Mouse (Mus musculus) heart, embryonic 10.5 days (tissue): ENCODE results near the gene Setdb1. TPM values are rescaled to one million over a fixed set of nuclear protein-coding genes. Genes with fewer than 3 reads are reported as not detected.

Experiments
- DNase-seq: peaks from one replicate; pipeline ENCODE4 v3.0.0-alpha.2; 2017; ENCODE audit warnings: low spot score
- H3K27ac ChIP-seq: fragments of 300-500 bp; sonication (generic); 2 replicates; pipeline ENCODE4 v1.5.1; 2016; ENCODE audit warnings: mild to moderate bottlenecking
- H3K27me3 ChIP-seq: fragments of 300-500 bp; sonication (generic); 2 replicates; pipeline ENCODE4 v1.6.1; 2016; ENCODE audit warnings: mild to moderate bottlenecking; ENCODE audit not compliant: poor library complexity, insufficient read depth, severe bottlenecking
- H3K36me3 ChIP-seq: fragments of 300-500 bp; sonication (generic); 2 replicates; pipeline ENCODE4 v1.6.1; 2016; ENCODE audit warnings: mild to moderate bottlenecking, moderate library complexity
- H3K4me1 ChIP-seq: fragments of 300-500 bp; sonication (generic); 2 replicates; pipeline ENCODE4 v1.6.1; 2016; ENCODE audit warnings: mild to moderate bottlenecking
- H3K4me3 ChIP-seq: fragments of 300-500 bp; sonication (generic); 2 replicates; pipeline ENCODE4 v1.5.1; 2016; ENCODE audit warnings: mild to moderate bottlenecking, moderate library complexity
- H3K9me3 ChIP-seq: fragments of 300-500 bp; sonication (generic); 2 replicates; pipeline ENCODE4 v1.6.1; 2016; ENCODE audit warnings: mild to moderate bottlenecking, moderate library complexity
- whole genome bisulfite sequencing: fragments of 180-500 bp; shearing (Covaris S2); methylation state at CpG from one replicate; pipeline ENCODE4 v1.1.7; 2016; 5-methylcytosine and 5-hydroxymethylcytosine counted together
- polyA plus RNA-seq: library from polyadenylated mRNA; unstranded; fragments of >200 nt; fragmentation: Nextera tagmentation; extraction: Ambion mirVana; gene quantifications from 2 replicates; pipeline ENCODE4 v1.2.1, GENCODE M21; 2016

Gene Setdb1
- polyA plus RNA-seq, 1 experiment from 2014 or later, result 42.8 TPM

DNA sequence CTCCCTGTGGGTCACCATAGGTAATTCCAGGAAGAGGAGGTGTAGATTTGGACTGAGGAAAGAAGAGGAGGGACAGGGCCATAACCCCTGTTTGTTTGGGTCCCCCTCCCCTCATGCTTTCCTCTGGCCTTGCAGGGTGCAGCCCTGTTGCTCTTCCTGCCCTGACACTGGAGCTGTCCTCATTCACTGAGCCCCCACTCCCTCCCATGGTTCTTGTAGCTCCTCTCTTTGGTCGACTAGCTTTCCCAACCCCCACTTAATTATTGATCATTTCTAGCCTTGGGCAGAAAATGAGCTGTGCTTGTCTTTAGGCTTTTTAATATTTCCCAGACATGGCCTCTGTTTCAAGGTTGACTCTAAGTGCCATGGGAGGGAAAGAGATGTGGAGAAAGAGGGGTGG is 72.9 kb downstream of the Setdb1 start:
- no peaks in the 10 kb centered on the region for H3K9me3 ChIP-seq
- peak overlapping the region; percentile 95 for H3K27ac ChIP-seq
- peaks cover 22% of the 10 kb centered on the region for H3K4me1 ChIP-seq
- DNase-seq, result no peak
- peak overlapping the region; percentile 83 for H3K4me3 ChIP-seq
- WGBS, result 39% methylated on average over 1 of the region's 1 CpGs
- H3K36me3 ChIP-seq, result peaks cover 15% of the 10 kb centered on the region
- no peaks in the 10 kb centered on the region for H3K27me3 ChIP-seq

DNA sequence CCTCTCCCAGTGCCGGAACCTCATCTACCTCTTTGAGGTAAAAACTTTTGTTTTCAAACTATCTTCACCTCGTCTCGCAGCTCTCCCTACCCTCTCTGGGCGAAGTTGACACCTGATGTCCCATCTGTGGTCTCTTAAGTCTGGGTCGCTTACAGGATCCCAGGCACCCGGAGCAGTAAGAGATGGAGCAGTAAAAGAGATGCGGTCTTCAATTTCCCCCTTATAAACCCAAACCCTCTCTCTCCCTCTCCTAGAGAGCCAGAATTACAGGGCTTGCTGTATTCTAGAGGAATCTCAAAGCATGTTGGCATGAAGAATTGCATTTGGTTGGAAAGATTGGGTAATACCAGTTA is 73.4 kb downstream of the Setdb1 start:
- Histone ChIP-seq H3K27me3 (no peaks in the 10 kb centered on the region), H3K27ac (peak overlapping the region; percentile 95)
- WGBS, result 2% methylated on average over 7 of the region's 7 CpGs

DNA sequence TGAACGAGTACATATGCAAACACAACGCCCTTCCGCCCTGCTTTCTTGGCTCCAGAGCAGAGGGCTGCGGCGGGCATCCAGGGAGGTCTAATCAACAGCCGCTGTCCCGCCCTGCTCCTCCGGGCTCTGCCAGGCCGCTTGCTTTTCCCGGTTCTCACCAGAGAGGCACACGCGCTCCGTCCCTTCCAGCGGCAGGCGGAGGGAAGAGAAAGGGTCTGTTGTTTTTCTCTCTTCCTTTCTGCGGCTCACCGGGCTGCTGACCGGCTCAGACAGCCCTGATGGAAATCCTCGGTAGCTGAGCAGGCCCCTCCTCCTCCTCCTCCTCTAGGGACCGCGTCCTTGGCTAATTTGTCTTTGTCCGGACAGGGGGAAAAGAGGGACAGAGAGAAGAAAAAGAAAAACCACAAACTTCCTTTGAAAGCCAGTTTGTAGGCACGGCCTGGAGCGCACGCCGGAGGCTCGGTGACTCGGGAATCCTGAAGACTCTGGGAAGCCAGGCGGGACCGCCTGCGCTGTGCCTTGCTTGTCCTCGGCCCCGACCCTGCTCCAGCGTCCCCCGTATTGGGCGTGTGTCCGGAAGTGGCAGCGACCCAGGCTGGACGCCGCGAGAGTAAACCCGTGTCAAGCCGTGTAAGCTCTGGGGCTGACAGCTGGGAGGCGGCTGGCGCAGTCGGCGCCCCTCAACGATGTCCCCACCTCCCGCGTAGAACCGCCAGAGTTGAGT is 74.0 kb downstream of the Setdb1 start:
- no peaks in the 10 kb centered on the region for H3K9me3 ChIP-seq
- DNase-seq, result peak; percentile 95
- WGBS, result under 1% methylated on average over 49 of the region's 51 CpGs
- H3K4me1 ChIP-seq, result peaks cover 22% of the 10 kb centered on the region
- H3K36me3 ChIP-seq, result peaks cover 7% of the 10 kb centered on the region
- H3K4me3 ChIP-seq, result peak overlapping the region; percentile 83
- peak overlapping the region; percentile 95 for H3K27ac ChIP-seq
- no peaks in the 10 kb centered on the region for H3K27me3 ChIP-seq

More for the DNA sequence above, 73.4 kb downstream of the Setdb1 start:
- no peak for DNase-seq
- H3K4me3 ChIP-seq, result peak overlapping the region; percentile 83
- peaks cover 22% of the 10 kb centered on the region for H3K4me1 ChIP-seq
- no peaks in the 10 kb centered on the region for H3K9me3 ChIP-seq
- peaks cover 12% of the 10 kb centered on the region for H3K36me3 ChIP-seq

DNA sequence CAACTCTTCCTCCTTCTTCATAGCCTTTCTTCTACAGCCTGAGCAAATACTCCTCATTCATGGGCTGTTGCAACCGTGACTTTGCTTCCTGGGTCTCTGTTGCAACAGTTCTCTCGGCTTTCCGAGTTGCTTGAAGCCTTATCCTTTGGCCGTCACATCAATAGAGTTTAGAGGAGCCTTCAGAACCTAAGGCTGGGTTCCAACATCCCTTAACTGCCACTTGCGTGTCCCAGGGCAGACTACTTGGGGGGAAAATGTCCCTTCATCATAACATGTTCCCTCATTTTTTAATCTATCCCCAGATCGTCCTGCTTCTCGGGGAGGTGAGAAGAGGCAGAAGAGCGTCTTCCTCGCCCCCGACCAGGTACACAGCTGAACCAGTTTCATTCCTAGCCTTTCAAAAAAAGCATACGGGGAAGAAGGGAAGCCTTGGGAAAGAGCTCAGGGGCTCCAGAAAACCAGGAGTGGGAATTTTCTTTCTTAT is 74.6 kb downstream of the Setdb1 start:
- Histone ChIP-seq H3K9me3 (no peaks in the 10 kb centered on the region), H3K36me3 (peaks cover under 1% of the 10 kb centered on the region; the same call in 1 of the 2 replicates), H3K4me3 (peak overlapping the region; percentile 83), H3K27ac (peak overlapping the region; percentile 95), H3K4me1 (peaks cover 23% of the 10 kb centered on the region), H3K27me3 (no peaks in the 10 kb centered on the region)
- WGBS, result under 1% methylated on average over 11 of the region's 11 CpGs
- no peak for DNase-seq

DNA sequence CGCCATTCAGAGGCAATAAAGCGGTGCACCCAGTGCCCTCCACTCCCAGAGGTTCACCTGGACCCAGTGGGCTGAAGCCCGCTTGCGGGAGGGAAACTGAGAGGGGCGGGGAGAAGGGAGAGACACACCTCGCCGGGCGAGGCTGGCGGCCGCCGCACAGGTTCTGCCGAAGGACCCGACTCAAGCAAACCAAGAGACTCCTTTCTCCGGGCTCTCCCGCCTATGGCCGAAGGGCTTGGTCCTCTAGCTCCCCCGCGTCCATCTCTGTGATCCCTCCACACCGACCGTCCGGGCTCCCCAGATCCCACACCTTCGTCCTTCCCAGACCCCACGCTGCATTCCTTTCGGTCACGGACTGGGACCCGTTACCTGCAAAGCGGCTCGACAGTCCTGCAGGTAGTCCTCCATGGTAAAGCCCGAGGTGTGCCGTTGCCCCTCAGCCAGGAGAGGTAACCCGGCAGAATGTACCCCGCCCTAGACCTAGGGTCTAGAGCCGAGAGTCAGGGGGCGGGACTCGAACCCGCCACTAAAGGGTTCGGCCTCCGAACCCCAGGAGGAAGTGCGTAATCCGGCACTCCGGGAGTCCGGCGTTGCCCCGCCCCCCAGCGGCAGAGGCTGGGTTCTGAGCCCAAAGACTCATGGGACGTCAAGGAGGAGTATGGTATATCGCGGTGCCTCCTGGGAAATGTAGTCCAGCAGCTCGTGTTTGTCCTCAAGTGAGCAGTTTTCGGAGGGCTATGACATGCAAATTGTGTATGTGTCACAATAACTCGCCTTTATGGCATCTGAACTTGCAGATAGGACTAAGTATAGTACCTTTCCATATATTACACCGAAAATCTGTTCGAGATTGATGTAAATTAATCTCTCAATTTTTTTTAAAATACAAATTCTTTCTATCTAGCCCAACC is 75.5 kb downstream of the Setdb1 start, which contains the start of the genes Mindy1 and Prune1:
Gene Mindy1 (plus strand): TSS at position 130 of the 911 bp plus-strand sequence.
Gene Prune1 (minus strand): TSS at position 861 of the 911 bp plus-strand sequence.
- Histone ChIP-seq H3K27ac (peak within 1 kb of the TSS; percentile 95), H3K9me3 (no peaks in the 10 kb centered on the region), H3K27me3 (no peaks in the 10 kb centered on the region), H3K4me1 (peaks cover 32% of the 10 kb centered on the region), H3K4me3 (peak within 1 kb of the TSS; percentile 83), H3K36me3 (no peaks in the 10 kb centered on the region)
- WGBS, result under 1% methylated on average over 52 of the region's 53 CpGs
- peak; percentile 99 for DNase-seq

DNA sequence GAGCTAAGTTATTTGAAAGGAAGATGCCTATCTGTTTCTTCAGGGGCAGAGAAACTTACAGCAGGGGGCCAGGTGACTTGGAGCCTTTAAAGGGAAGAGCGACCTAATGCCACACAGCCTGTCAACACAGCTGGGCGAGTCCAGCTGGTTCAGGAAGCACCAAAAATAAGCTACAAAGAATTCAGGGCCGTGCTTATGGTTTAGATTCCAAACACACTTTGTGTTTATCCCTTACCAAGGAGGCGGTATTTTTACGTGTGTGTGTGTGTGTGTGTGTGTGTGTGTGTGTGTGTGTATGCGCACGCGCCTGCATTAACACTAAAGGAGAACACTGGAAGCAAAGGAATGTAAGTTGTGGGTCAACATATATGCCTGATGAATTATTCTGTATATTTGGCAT is 76.3 kb downstream of the Setdb1 start:
- 14% methylated on average over 8 of the region's 8 CpGs for WGBS
- Histone ChIP-seq H3K27me3 (no peaks in the 10 kb centered on the region), H3K4me1 (peaks cover 32% of the 10 kb centered on the region), H3K4me3 (peak overlapping the region; percentile 83), H3K36me3 (no peaks in the 10 kb centered on the region), H3K27ac (peak overlapping the region; percentile 95), H3K9me3 (no peaks in the 10 kb centered on the region)
- DNase-seq, result no peak

DNA sequence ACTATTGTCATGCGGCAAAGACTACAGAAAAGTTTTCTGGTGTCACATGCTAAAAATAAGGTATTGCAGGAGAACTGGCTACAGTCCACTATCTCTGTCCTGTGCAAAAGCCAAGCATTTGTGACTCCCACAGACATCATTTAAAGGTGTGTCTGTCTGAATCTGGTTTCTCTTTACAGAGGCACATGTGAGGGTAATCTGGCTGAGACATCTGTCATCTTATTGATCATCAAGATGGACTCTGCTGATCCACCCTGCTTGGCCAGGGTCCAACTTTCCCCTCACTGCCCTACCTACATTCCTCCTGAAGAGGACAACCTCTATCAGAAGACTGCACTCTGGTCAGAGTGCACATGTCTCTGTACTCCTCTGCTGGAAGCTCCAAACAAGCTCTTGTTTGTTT is 79.9 kb downstream of the Setdb1 start:
- Histone ChIP-seq H3K27me3 (no peaks in the 10 kb centered on the region), H3K36me3 (peaks cover 8% of the 10 kb centered on the region), H3K4me3 (no peak overlapping the region), H3K27ac (no peak overlapping the region), H3K4me1 (peaks cover 22% of the 10 kb centered on the region), H3K9me3 (no peaks in the 10 kb centered on the region)
- 90% methylated on average over 1 of the region's 1 CpGs for WGBS
- no peak for DNase-seq

DNA sequence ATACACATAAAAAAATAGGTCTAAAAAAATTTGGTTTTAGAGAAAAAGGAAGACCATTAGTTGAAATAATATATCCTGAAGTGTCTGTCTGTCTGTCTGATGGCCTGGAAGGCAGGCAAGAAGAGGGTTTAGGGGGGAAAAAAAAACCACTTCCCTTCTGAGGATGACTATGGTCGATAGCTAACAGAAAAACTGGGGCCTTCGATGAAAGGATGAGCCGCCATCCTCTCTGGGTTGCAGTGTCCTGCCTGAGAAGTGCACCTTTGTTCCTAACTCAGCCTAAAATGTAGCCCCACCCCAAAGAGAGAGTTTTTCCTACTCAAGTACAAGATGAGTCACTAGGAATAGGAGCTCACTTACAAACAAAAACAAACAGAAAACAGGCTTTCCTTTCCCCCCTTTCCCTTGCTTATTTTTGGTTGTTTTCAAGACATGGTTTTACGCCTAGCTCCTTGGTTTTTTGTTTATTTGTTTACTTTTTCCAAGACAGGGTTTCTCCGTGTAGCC is 80.5 kb downstream of the Setdb1 start:
- DNase-seq, result no peak

DNA sequence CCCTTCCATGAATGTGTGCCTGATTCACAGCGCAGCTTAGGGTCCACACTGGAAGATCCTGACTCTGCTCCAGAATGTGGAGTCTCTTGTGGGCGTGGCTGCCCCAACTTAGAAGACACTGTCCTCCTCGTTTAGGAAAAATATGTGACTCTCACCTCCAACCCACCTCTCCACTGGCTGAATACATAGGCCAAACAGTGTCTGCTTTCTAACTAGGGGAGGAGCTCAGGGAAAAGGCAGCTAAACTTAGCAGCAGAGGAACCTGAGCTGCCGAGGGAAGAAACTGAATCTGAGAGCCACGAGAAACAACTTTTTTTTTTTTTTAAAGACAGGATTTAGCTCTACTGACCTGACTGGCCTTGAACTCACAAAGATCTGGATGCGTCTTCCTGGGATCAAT is 81.8 kb downstream of the Setdb1 start:
- Histone ChIP-seq H3K9me3 (no peaks in the 10 kb centered on the region), H3K27me3 (no peaks in the 10 kb centered on the region), H3K27ac (peak overlapping the region; percentile 47; the same call in 1 of the 2 replicates), H3K4me3 (no peak overlapping the region), H3K36me3 (peaks cover 8% of the 10 kb centered on the region), H3K4me1 (peaks cover 18% of the 10 kb centered on the region)
- 66% methylated on average over 6 of the region's 6 CpGs for WGBS
- no peak for DNase-seq

More for the DNA sequence above, 80.5 kb downstream of the Setdb1 start:
- Histone ChIP-seq H3K9me3 (no peaks in the 10 kb centered on the region), H3K4me3 (no peak overlapping the region), H3K36me3 (peaks cover 8% of the 10 kb centered on the region), H3K27me3 (no peaks in the 10 kb centered on the region), H3K4me1 (peaks cover 22% of the 10 kb centered on the region), H3K27ac (no peak overlapping the region)
- 72% methylated on average over 5 of the region's 5 CpGs for WGBS

DNA sequence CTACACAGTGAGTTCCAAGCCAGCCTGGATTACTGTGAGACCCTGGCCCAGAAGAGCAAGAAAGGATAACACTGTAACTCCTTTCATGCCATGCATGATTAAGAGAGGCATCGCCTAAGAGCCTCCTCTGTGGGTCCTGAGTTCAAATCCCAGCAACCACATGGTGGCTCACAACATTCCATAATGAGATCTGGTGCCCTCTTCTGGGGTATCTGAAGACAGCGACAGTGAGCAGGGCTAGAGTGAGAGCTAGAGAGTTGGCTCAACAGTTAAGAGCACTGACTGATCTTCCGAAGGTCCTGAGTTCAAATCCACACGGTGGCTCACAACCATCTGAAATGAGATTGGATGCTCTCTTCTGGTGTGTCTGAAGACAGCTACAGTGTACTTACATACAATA is 82.5 kb downstream of the Setdb1 start:
- H3K36me3 ChIP-seq, result peaks cover 8% of the 10 kb centered on the region
- no peak overlapping the region for H3K4me3 ChIP-seq
- DNase-seq, result no peak
- H3K27ac ChIP-seq, result no peak overlapping the region
- no peaks in the 10 kb centered on the region for H3K27me3 ChIP-seq
- H3K9me3 ChIP-seq, result no peaks in the 10 kb centered on the region
- peaks cover 22% of the 10 kb centered on the region for H3K4me1 ChIP-seq
- 90% methylated on average over 4 of the region's 4 CpGs for WGBS
